Mouse (Mus musculus): ENCODE measurements around the gene Ap2a1. TPM values are rescaled to one million over a fixed set of nuclear protein-coding genes. Genes with fewer than 3 reads are reported as not detected.
A peak's percentile ranks its signal among the peaks of the same experiment; 100 is the strongest.

Gene Ap2a1
- polyA plus RNA-seq, 1 experiment from 2014 or later, result 123 TPM

GRCm38 (mm10) chr7:44852259-44853027, 76.9 kb downstream of the Ap2a1 start:
- DNase-seq (ENCODE audit: low spot score) (no peak), ATAC-seq (ENCODE audit: low FRiP score) (no peak)
- Histone ChIP-seq H3K4me2 (replicated peaks) (no peak overlapping the region), H3K36me3 (replicated peaks; ENCODE audit: control insufficient read depth, insufficient read depth) (peaks cover 11% of the 10 kb centered on the region; the same call in 1 of the 2 replicates), H3K27ac (no peak overlapping the region), H3K9ac (no peak overlapping the region), H3K27me3 (ENCODE audit: control insufficient read depth, insufficient read depth, low read length) (no peaks in the 10 kb centered on the region), H3K4me1 (replicated peaks; ENCODE audit: control insufficient read depth, insufficient read depth, low read length) (peaks cover 39% of the 10 kb centered on the region), H3K9me3 (ENCODE audit: control insufficient read depth, low read length) (no peaks in the 10 kb centered on the region), H3K4me3 (replicated peaks; ENCODE audit: low read length) (no peak overlapping the region)
- 92% methylated on average over 36 of the region's 36 CpGs for WGBS

- WGBS, result 94% methylated on average over 12 of the region's 12 CpGs
- Histone ChIP-seq H3K27ac (no peak overlapping the region), H3K36me3 (replicated peaks; ENCODE audit: control insufficient read depth, insufficient read depth) (peaks cover 13% of the 10 kb centered on the region), H3K9me3 (ENCODE audit: control insufficient read depth, low read length) (no peaks in the 10 kb centered on the region), H3K4me2 (replicated peaks) (peak overlapping the region; percentile 85; the same call in 1 of the 2 replicates), H3K4me1 (replicated peaks; ENCODE audit: control insufficient read depth, insufficient read depth, low read length) (peaks cover 40% of the 10 kb centered on the region), H3K9ac (0 out of 2 replicates have a peak overlapping the region, but pooled peaks have one; percentile 87), H3K27me3 (ENCODE audit: control insufficient read depth, insufficient read depth, low read length) (no peaks in the 10 kb centered on the region), H3K4me3 (replicated peaks; ENCODE audit: low read length) (peak overlapping the region; percentile 74; the same call in 1 of the 2 replicates)
- ATAC-seq (ENCODE audit: low FRiP score) (no peak), DNase-seq (ENCODE audit: low spot score) (no peak)
Measured at GRCm38 (mm10) chr7:44851625-44852234, 77.6 kb downstream of the Ap2a1 start.

GRCm38 (mm10) chr7:44850789-44851624, 78.3 kb downstream of the Ap2a1 start:
- Histone ChIP-seq H3K27ac (peak overlapping the region; percentile 98; the same call in 1 of the 2 replicates), H3K4me1 (replicated peaks; ENCODE audit: control insufficient read depth, insufficient read depth, low read length) (peaks cover 35% of the 10 kb centered on the region)

More at GRCm38 (mm10) chr7:44850789-44851624, 78.3 kb downstream of the Ap2a1 start:
- Histone ChIP-seq H3K4me2 (replicated peaks) (peak overlapping the region; percentile 85), H3K27me3 (ENCODE audit: control insufficient read depth, insufficient read depth, low read length) (no peaks in the 10 kb centered on the region), H3K36me3 (replicated peaks; ENCODE audit: control insufficient read depth, insufficient read depth) (peaks cover 20% of the 10 kb centered on the region), H3K9ac (peak overlapping the region; percentile 87), H3K4me3 (replicated peaks; ENCODE audit: low read length) (peak overlapping the region; percentile 74), H3K9me3 (ENCODE audit: control insufficient read depth, low read length) (no peaks in the 10 kb centered on the region)
- no peak for DNase-seq (ENCODE audit: low spot score)
- ATAC-seq (ENCODE audit: low FRiP score), result no peak
- WGBS, result 79% methylated on average over 8 of the region's 8 CpGs

Other genes with a start within 250 kb of the Ap2a1 start
- gene Izumo2, start 220.8 kb downstream of the Ap2a1 start, polyA plus RNA-seq (2014; fragmentation: Nextera tagmentation; extraction: Ambion mirVana), result not detected in 2 replicates
- 24.5 and 28.8 TPM in 2 replicates for gene Vrk3, start 181.1 kb downstream of the Ap2a1 start, polyA plus RNA-seq (2014; fragmentation: Nextera tagmentation; extraction: Ambion mirVana)
- gene Zfp473, start 178.4 kb downstream of the Ap2a1 start, polyA plus RNA-seq (2014; fragmentation: Nextera tagmentation; extraction: Ambion mirVana), result 1.4 and 1.5 TPM in 2 replicates
- 25.4 and 30.0 TPM in 2 replicates for gene Nup62, start 113.4 kb downstream of the Ap2a1 start, polyA plus RNA-seq (2014; fragmentation: Nextera tagmentation; extraction: Ambion mirVana)
- gene Il4i1, start 113.1 kb downstream of the Ap2a1 start, polyA plus RNA-seq (2014; fragmentation: Nextera tagmentation; extraction: Ambion mirVana), result 1.3 TPM in 2 replicates
- gene Atf5, start 112.8 kb downstream of the Ap2a1 start, polyA plus RNA-seq (2014; fragmentation: Nextera tagmentation; extraction: Ambion mirVana), result 2.2 and 2.5 TPM in 2 replicates
- 57.6 and 59.1 TPM in 2 replicates for gene Akt1s1, start 80.5 kb downstream of the Ap2a1 start, polyA plus RNA-seq (2014; fragmentation: Nextera tagmentation; extraction: Ambion mirVana)
- gene Tbc1d17, start 80.4 kb downstream of the Ap2a1 start, polyA plus RNA-seq (2014; fragmentation: Nextera tagmentation; extraction: Ambion mirVana), result 98.5 and 104 TPM in 2 replicates
- gene Pnkp, start 72.4 kb downstream of the Ap2a1 start, polyA plus RNA-seq (2014; fragmentation: Nextera tagmentation; extraction: Ambion mirVana), result 23.4 and 26.5 TPM in 2 replicates
- gene Ptov1, start 59.7 kb downstream of the Ap2a1 start, polyA plus RNA-seq (2014; fragmentation: Nextera tagmentation; extraction: Ambion mirVana), result 430 and 454 TPM in 2 replicates
- gene Med25, start 36.8 kb downstream of the Ap2a1 start, polyA plus RNA-seq (2014; fragmentation: Nextera tagmentation; extraction: Ambion mirVana), result 87.5 and 90.6 TPM in 2 replicates
- gene Fuz, start 33.4 kb downstream of the Ap2a1 start, polyA plus RNA-seq (2014; fragmentation: Nextera tagmentation; extraction: Ambion mirVana), result 15.9 and 16.0 TPM in 2 replicates
- 0.14 and 0.33 TPM in 2 replicates for gene Tsks, start 13.7 kb upstream of the Ap2a1 start, polyA plus RNA-seq (2014; fragmentation: Nextera tagmentation; extraction: Ambion mirVana)
- 53.3 and 53.8 TPM in 2 replicates for gene Cpt1c, start 45.4 kb upstream of the Ap2a1 start, polyA plus RNA-seq (2014; fragmentation: Nextera tagmentation; extraction: Ambion mirVana)
- 194 and 210 TPM in 2 replicates for gene Prmt1, start 57.1 kb upstream of the Ap2a1 start, polyA plus RNA-seq (2014; fragmentation: Nextera tagmentation; extraction: Ambion mirVana)
- gene Irf3, start 68.2 kb upstream of the Ap2a1 start, polyA plus RNA-seq (2014; fragmentation: Nextera tagmentation; extraction: Ambion mirVana), result 52.1 and 56.9 TPM in 2 replicates
- gene Bcl2l12, start 69.2 kb upstream of the Ap2a1 start, polyA plus RNA-seq (2014; fragmentation: Nextera tagmentation; extraction: Ambion mirVana), result 9.2 and 12.6 TPM in 2 replicates
- gene Scaf1, start 86.9 kb upstream of the Ap2a1 start, polyA plus RNA-seq (2014; fragmentation: Nextera tagmentation; extraction: Ambion mirVana), result 59.7 and 61.9 TPM in 2 replicates
- gene Rras, start 88.5 kb upstream of the Ap2a1 start, polyA plus RNA-seq (2014; fragmentation: Nextera tagmentation; extraction: Ambion mirVana), result 14.2 and 15.2 TPM in 2 replicates
- gene Prr12, start 123.4 kb upstream of the Ap2a1 start, polyA plus RNA-seq (2014; fragmentation: Nextera tagmentation; extraction: Ambion mirVana), result 16.5 and 16.8 TPM in 2 replicates
- gene Nosip, start 132.9 kb upstream of the Ap2a1 start, polyA plus RNA-seq (2014; fragmentation: Nextera tagmentation; extraction: Ambion mirVana), result 57.9 and 62.1 TPM in 2 replicates
- gene Prrg2, start 133.2 kb upstream of the Ap2a1 start, polyA plus RNA-seq (2014; fragmentation: Nextera tagmentation; extraction: Ambion mirVana), result 12.8 and 13.9 TPM in 2 replicates
- gene Rcn3, start 162.7 kb upstream of the Ap2a1 start, polyA plus RNA-seq (2014; fragmentation: Nextera tagmentation; extraction: Ambion mirVana), result 77.7 and 93.3 TPM in 2 replicates
- 37.7 and 40.5 TPM in 2 replicates for gene Fcgrt, start 174.4 kb upstream of the Ap2a1 start, polyA plus RNA-seq (2014; fragmentation: Nextera tagmentation; extraction: Ambion mirVana)
- 767 and 952 TPM in 2 replicates for gene Rps11, start 194.9 kb upstream of the Ap2a1 start, polyA plus RNA-seq (2014; fragmentation: Nextera tagmentation; extraction: Ambion mirVana)
- gene Rpl13a, start 199.3 kb upstream of the Ap2a1 start, polyA plus RNA-seq (2014; fragmentation: Nextera tagmentation; extraction: Ambion mirVana), result 725 and 835 TPM in 2 replicates
- gene Gm45713, start 206.7 kb upstream of the Ap2a1 start, polyA plus RNA-seq (2014; fragmentation: Nextera tagmentation; extraction: Ambion mirVana), result 0.22 TPM in 1 of 2 replicates, not detected in the other
- gene Flt3l, start 206.9 kb upstream of the Ap2a1 start, polyA plus RNA-seq (2014; fragmentation: Nextera tagmentation; extraction: Ambion mirVana), result 1.7 and 1.8 TPM in 2 replicates
- gene Pih1d1, start 224.8 kb upstream of the Ap2a1 start, polyA plus RNA-seq (2014; fragmentation: Nextera tagmentation; extraction: Ambion mirVana), result 91.0 and 93.5 TPM in 2 replicates
- gene Aldh16a1, start 225.1 kb upstream of the Ap2a1 start, polyA plus RNA-seq (2014; fragmentation: Nextera tagmentation; extraction: Ambion mirVana), result 16.0 and 21.3 TPM in 2 replicates
- 0.47 and 0.48 TPM in 2 replicates for gene Slc17a7, start 234.5 kb upstream of the Ap2a1 start, polyA plus RNA-seq (2014; fragmentation: Nextera tagmentation; extraction: Ambion mirVana)